Mouse (Mus musculus) hindbrain, embryonic 16.5 days (tissue): Measurements from ENCODE around the gene Prdm2. TPM values are rescaled to one million over a fixed set of nuclear protein-coding genes. Genes with fewer than 3 reads are reported as not detected.

Experiments used
- ATAC-seq: fragments of 200-750 bp; cut with Nextera tagmentation; 2 replicates; pipeline ENCODE4 v1.8.0; 2017; ENCODE audit warnings: moderate TSS enrichment, moderate library complexity
- H3K27ac ChIP-seq: fragments of 300-500 bp; sonication (generic); 2 replicates; pipeline ENCODE4 v1.5.1; 2014; ENCODE audit warnings: low read depth, mild to moderate bottlenecking, control low read depth, low read length, moderate library complexity
- H3K27me3 ChIP-seq: fragments of 300-500 bp; sonication (generic); replicated peaks from 2 replicates; pipeline ENCODE4 v1.6.1; 2014; ENCODE audit warnings: low read length; ENCODE audit not compliant: control insufficient read depth, insufficient read depth
- H3K36me3 ChIP-seq: fragments of 300-500 bp; sonication (generic); 2 replicates; pipeline ENCODE4 v1.6.1; 2014; ENCODE audit warnings: mild to moderate bottlenecking, low read length, moderate library complexity, mixed read lengths; ENCODE audit not compliant: control insufficient read depth, insufficient read depth
- H3K4me1 ChIP-seq: fragments of 300-500 bp; sonication (generic); 2 replicates; pipeline ENCODE4 v1.6.1; 2014; ENCODE audit warnings: low read depth, low read length; ENCODE audit not compliant: control insufficient read depth, insufficient read depth
- H3K4me2 ChIP-seq: fragments of 300-500 bp; sonication (generic); 2 replicates; pipeline ENCODE4 v1.6.1; 2014; ENCODE audit warnings: mild to moderate bottlenecking, low read length, control low read depth, moderate library complexity
- H3K4me3 ChIP-seq: fragments of 300-500 bp; sonication (generic); 2 replicates; pipeline ENCODE4 v1.5.1; 2014; ENCODE audit warnings: mild to moderate bottlenecking, low read length, control low read depth, moderate library complexity
- H3K9ac ChIP-seq: fragments of 300-500 bp; sonication (generic); 2 replicates; pipeline ENCODE4 v1.6.1; 2014; ENCODE audit warnings: low read depth, mild to moderate bottlenecking, control low read depth, low read length, moderate library complexity
- H3K9me3 ChIP-seq: fragments of 300-500 bp; sonication (generic); 2 replicates; pipeline ENCODE4 v1.6.1; 2014; ENCODE audit warnings: mild to moderate bottlenecking, low read length, moderate library complexity; ENCODE audit not compliant: control insufficient read depth
- WGBS: fragments of 180-500 bp; shearing (Covaris S2); extraction: QIAGEN DNeasy Blood & Tissue Kit; methylation state at CpG from one replicate; pipeline ENCODE4 v1.1.7; 2014; 5-methylcytosine and 5-hydroxymethylcytosine counted together
- polyA plus RNA-seq: library from polyadenylated mRNA; unstranded; fragments of >200 nt; fragmentation: Nextera tagmentation; extraction: Ambion mirVana; gene quantifications from 2 replicates; pipeline ENCODE4 v1.2.1, GENCODE M21; 2015

The Prdm2 gene
- polyA plus RNA-seq, 1 experiment from 2014 or later = 12.0 TPM

- Histone ChIP-seq H3K27ac (no peak overlapping the region), H3K4me3 (no peak overlapping the region), H3K9ac (no peak overlapping the region), H3K27me3 (no peaks in the 10 kb centered on the region), H3K4me2 (no peak overlapping the region), H3K9me3 (no peaks in the 10 kb centered on the region), H3K4me1 (peaks cover 17% of the 10 kb centered on the region), H3K36me3 (no peaks in the 10 kb centered on the region)
- 88% methylated on average over 3 of the region's 3 CpGs for WGBS
- no peak for ATAC-seq
Observed at GRCm38 (mm10) chr4:143214221-143214797, 1.5 kb upstream of the Prdm2 start.

GRCm38 (mm10) chr4:143213571-143213970, 776 bp upstream of the Prdm2 start:
- no peak overlapping the region for H3K9ac ChIP-seq
- H3K4me1 ChIP-seq = peaks cover 17% of the 10 kb centered on the region
- no peaks in the 10 kb centered on the region for H3K9me3 ChIP-seq
- no peaks in the 10 kb centered on the region for H3K36me3 ChIP-seq
- ATAC-seq = no peak
- 90% methylated on average over 4 of the region's 4 CpGs for WGBS
- H3K27ac ChIP-seq = no peak overlapping the region
- no peak overlapping the region for H3K4me2 ChIP-seq
- no peaks in the 10 kb centered on the region for H3K27me3 ChIP-seq
- no peak overlapping the region for H3K4me3 ChIP-seq

- no peaks in the 10 kb centered on the region for H3K36me3 ChIP-seq
- H3K27ac ChIP-seq = no peak overlapping the region
- ATAC-seq = no peak
- peaks cover 17% of the 10 kb centered on the region for H3K4me1 ChIP-seq
- peak overlapping the region; percentile 60 for H3K4me2 ChIP-seq
- H3K9ac ChIP-seq = peak overlapping the region; percentile 98; the same call in 1 of the 2 replicates
- 93% methylated on average over 3 of the region's 3 CpGs for WGBS
- H3K4me3 ChIP-seq = peak overlapping the region; percentile 88; the same call in 1 of the 2 replicates
- H3K27me3 ChIP-seq = no peaks in the 10 kb centered on the region
- no peaks in the 10 kb centered on the region for H3K9me3 ChIP-seq
Observed at GRCm38 (mm10) chr4:143213175-143213479, 332 bp upstream of the Prdm2 start.

- peak; percentile 71 for ATAC-seq
- H3K27ac ChIP-seq = peak overlapping the region; percentile 95
- peaks cover 17% of the 10 kb centered on the region for H3K4me1 ChIP-seq
- no peaks in the 10 kb centered on the region for H3K9me3 ChIP-seq
- WGBS = 6% methylated on average over 43 of the region's 43 CpGs
- H3K9ac ChIP-seq = peak overlapping the region; percentile 98
- peak overlapping the region; percentile 60 for H3K4me2 ChIP-seq
- no peaks in the 10 kb centered on the region for H3K36me3 ChIP-seq
- no peaks in the 10 kb centered on the region for H3K27me3 ChIP-seq
- peak overlapping the region; percentile 88 for H3K4me3 ChIP-seq
Observed at GRCm38 (mm10) chr4:143211584-143212340, 1.0 kb downstream of the Prdm2 start.

GRCm38 (mm10) chr4:143209997-143210396, 2.8 kb downstream of the Prdm2 start:
- H3K9me3 ChIP-seq = no peaks in the 10 kb centered on the region
- WGBS = 78% methylated on average over 2 of the region's 2 CpGs

GRCm38 (mm10) chr4:143202653-143203052, 10.1 kb downstream of the Prdm2 start:
- Histone ChIP-seq H3K9me3 (no peaks in the 10 kb centered on the region), H3K36me3 (no peaks in the 10 kb centered on the region), H3K4me1 (no peaks in the 10 kb centered on the region), H3K4me2 (no peak overlapping the region), H3K4me3 (no peak overlapping the region), H3K27ac (no peak overlapping the region), H3K9ac (no peak overlapping the region), H3K27me3 (no peaks in the 10 kb centered on the region)
- ATAC-seq = no peak
- 74% methylated on average over 3 of the region's 3 CpGs for WGBS

More at GRCm38 (mm10) chr4:143209997-143210396, 2.8 kb downstream of the Prdm2 start:
- Histone ChIP-seq H3K27ac (no peak overlapping the region), H3K4me3 (no peak overlapping the region), H3K4me1 (peaks cover 17% of the 10 kb centered on the region), H3K9ac (no peak overlapping the region), H3K27me3 (no peaks in the 10 kb centered on the region), H3K36me3 (no peaks in the 10 kb centered on the region), H3K4me2 (no peak overlapping the region)
- ATAC-seq = no peak

GRCm38 (mm10) chr4:143198371-143198770, 14.4 kb downstream of the Prdm2 start:
- 86% methylated on average over 3 of the region's 3 CpGs for WGBS
- Histone ChIP-seq H3K27me3 (no peaks in the 10 kb centered on the region), H3K9ac (no peak overlapping the region), H3K4me2 (no peak overlapping the region), H3K4me1 (no peaks in the 10 kb centered on the region), H3K4me3 (no peak overlapping the region), H3K9me3 (no peaks in the 10 kb centered on the region), H3K36me3 (no peaks in the 10 kb centered on the region), H3K27ac (no peak overlapping the region)
- no peak for ATAC-seq

GRCm38 (mm10) chr4:143197845-143198356, 14.9 kb downstream of the Prdm2 start:
- ATAC-seq = no peak
- 87% methylated on average over 5 of the region's 5 CpGs for WGBS
- H3K36me3 ChIP-seq = no peaks in the 10 kb centered on the region
- no peaks in the 10 kb centered on the region for H3K27me3 ChIP-seq
- H3K9ac ChIP-seq = no peak overlapping the region
- no peak overlapping the region for H3K4me2 ChIP-seq
- no peaks in the 10 kb centered on the region for H3K4me1 ChIP-seq
- H3K4me3 ChIP-seq = no peak overlapping the region
- no peak overlapping the region for H3K27ac ChIP-seq
- H3K9me3 ChIP-seq = no peaks in the 10 kb centered on the region

GRCm38 (mm10) chr4:143194328-143194727, 18.5 kb downstream of the Prdm2 start:
- WGBS = 74% methylated on average over 5 of the region's 5 CpGs
- Histone ChIP-seq H3K27ac (no peak overlapping the region), H3K9ac (no peak overlapping the region), H3K4me1 (no peaks in the 10 kb centered on the region), H3K9me3 (no peaks in the 10 kb centered on the region), H3K4me3 (no peak overlapping the region), H3K27me3 (no peaks in the 10 kb centered on the region), H3K4me2 (no peak overlapping the region), H3K36me3 (no peaks in the 10 kb centered on the region)
- ATAC-seq = no peak
